Mouse (Mus musculus) left cerebral cortex, postnatal 36 days (tissue): ENCODE measurements around the gene Supv3l1. TPM values are rescaled to one million over a fixed set of nuclear protein-coding genes. Genes with fewer than 3 reads are reported as not detected.
A peak's percentile ranks its signal among the peaks of the same experiment; 100 is the strongest.
"Not testable (repeated sequence)": the region's sequence is repeated elsewhere in the genome, so short reads cannot be mapped to it uniquely, and the experiment has no call there.

Experiments used
- DNase-seq, 2 experiments: peaks; one replicate each; pipeline ENCODE4 v3.0.0; 2021 to 2022; ENCODE audit warnings: low spot score in 2 of 2, mixed read lengths in 1 of 2
- intact Hi-C: fragments of 180-260 bp; cut with DNase I; formaldehyde crosslinking; loops from one replicate; pipeline ENCODE4 v1.15.1; 2025
- total RNA-seq, 2 experiments: library from RNA; stranded (reverse); gene quantifications; 2 replicates each; pipeline ENCODE4 v1.2.3; 2021

Gene Supv3l1
- 10 to 100 TPM; 20.1 to 28.0 TPM for total RNA-seq

DNA sequence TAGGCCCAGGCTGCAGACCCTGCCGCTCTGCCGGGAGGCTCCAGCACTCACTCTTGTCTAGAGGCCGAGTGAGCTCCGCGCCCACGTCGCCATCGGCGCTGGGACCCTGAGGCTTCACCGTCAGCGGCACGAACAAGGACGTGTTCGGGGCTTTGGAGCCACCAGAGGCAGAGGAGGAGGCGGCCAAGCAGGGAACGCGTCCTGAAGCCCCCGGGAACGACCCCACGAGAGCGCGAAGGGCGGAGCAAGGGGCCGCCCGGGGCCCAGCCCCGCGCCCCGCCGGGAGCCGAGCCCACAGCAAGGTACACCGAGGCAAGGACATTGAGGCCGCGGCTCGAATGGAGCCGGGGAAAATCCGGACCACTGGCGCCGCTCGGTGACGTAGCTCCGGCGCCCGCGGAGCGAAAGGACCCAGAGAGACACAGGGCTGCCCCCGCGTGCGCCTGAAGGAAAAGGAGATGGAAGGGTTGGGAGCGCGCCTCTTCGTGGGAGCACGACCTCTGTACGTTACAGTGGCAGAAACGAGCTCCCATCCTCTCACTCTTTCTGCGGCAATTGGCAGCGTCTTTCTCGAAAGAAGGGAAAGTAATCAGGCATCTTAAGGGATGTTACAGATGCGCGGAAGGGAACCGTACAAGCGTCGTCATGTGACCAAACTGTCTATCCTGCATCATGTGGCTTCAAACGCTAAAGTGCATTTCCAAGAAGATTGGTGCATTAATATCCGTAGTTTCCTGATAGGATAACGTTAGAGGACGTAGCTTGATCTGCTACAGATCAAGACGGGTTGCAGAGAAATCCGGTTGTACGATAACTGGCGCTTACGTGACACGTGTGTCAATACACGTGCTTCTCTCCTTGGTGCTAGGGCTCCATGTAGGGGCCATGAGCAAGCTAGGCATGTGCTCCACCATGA lies at the start of gene Supv3l1, which contains the start of gene 4930507D05Rik:
Gene Supv3l1 (minus strand): TSS at position 375 of the 916 bp plus-strand sequence.
Gene 4930507D05Rik (plus strand): TSS at position 126 of the 916 bp plus-strand sequence.
- peak; percentile 91 to 93 for DNase-seq
- intact Hi-C loops = loop anchor here (5.0 to 10.0 kb wide), 2 partner anchors 38 to 325 kb away; partner anchors contain the start of gene Vps26a

DNA sequence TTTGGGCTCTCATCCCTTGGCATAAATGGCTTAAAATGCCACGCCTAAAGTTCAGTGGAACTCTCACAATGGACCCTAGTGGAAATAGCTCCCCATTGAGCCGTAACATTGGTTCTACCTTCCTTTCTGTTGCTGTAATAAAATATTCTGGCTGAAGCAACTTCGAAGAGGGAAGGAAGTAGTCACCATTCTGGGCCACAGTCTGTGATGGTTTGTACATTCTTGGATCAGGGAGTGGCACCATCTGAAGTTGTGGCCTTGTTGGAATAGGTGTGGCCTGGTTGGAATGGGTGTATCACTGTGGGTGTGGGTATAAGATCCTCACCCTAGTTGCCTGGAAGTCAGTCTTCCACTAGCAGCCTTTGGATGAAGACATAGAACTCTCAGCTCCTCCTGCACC lies 42.1 kb upstream of the Supv3l1 start:
- intact Hi-C loops, DNase-seq: not testable (repeated sequence)

DNA sequence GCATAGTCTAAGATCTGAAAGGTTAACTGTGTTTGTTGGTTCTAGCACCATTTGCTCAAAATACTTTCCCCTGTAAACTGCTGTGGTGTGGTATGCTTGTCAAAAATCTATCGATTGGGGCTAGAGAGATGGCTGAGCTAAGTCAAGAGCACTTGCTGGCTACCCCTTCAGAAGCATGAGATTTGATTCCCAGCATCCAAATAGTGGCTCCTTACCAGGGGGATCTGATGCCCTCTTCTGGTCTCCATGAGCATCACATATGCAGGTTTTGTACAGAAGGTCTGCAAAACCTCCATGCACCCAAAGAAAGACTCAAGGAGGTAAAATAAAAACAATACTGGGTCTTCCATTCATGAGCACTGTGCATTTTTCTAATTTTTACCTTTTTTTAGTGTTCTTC lies 38.7 kb upstream of the Supv3l1 start:
- intact Hi-C loops = loop anchor here (5.0 kb wide), 1 partner anchor 41 kb away; the partner anchor contains the start of genes 4930507D05Rik and Supv3l1
- DNase-seq = peak in 1 of 2 experiments; percentile 26

DNA sequence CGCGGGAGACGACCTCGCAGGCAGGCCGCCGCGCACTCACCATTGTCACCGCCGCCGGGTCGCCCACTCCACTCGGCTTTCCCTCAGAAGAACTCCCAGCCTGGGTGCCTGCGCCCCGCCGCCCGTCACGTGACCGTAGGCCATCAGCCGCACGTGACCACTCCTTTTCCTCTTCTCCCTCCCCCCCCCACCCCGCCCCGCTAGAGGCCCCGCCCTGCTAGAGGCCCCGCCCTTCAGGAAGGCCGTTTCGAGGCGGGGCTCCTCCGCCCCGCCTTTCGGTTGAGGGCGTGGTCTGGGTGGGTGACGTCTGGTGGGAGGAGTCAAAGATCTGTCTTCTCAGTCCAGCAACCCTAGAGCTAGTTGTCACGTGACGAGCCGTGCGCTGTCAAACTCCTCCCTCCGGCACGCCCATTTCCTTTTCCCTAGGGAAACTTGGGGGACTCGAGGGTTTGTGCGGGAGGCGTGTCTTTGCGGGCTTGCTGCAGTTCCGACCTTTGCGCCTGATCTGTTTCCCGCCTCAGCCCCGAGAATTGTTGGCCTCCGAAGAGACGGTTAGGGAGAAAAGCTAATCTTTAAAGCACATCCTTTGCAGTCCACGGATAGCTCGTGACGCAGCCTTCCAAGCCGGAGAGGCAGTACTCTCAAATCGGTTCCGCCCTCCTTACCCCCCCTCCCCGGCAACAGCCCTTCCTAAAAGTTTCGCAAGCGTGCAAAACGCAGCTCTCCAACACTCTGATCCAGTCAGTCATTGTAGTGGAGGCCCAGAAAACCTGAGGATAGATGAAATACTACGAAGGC lies 37.3 kb upstream of the Supv3l1 start, which contains the start of gene Vps26a:
Gene Vps26a (minus strand): TSS at position 188 of the 798 bp plus-strand sequence.
- DNase-seq = peak; percentile 97
- intact Hi-C loops = loop anchor here (1.0 to 5.0 kb wide), 2 partner anchors 40 to 147 kb away; partner anchors contain the start of genes 4930507D05Rik and Supv3l1

DNA sequence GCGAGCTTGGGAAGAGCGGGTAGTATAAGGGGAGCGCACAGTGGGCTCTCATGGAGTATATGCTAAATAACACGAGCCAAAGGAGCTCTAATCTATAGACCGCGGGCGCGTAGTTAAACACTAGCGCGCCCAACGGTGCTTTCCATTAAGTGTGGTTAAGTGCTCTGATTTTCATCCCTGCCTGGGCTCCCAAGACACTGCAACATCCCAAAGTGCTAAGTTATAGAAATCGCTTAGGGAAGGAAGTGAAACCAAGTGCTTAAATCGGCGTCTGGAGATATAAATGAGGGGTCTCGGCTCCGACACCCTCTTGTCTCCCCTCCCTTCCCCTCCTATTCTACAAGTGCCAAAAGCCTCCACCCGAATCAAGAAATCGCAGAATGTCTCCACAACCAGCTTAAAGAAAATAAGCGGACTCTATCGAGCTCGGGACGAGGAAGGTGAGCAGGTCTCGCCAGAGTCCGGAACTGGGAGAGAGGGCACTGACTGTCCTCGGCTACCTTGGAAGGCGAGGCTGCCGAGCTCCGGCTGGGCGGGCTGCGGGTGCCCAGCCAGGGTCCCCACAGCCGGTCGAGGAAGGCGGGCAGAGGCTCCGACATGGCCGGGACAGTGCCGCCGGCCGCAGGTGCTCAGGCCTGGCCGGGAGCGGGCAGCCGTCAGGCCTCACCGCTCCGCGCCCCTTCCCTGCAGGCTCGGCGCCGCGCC lies 36.5 kb upstream of the Supv3l1 start:
- intact Hi-C loops = loop anchor here (1.0 to 5.0 kb wide), 2 partner anchors 39 to 146 kb away; partner anchors contain the start of genes 4930507D05Rik and Supv3l1
- no peak for DNase-seq

DNA sequence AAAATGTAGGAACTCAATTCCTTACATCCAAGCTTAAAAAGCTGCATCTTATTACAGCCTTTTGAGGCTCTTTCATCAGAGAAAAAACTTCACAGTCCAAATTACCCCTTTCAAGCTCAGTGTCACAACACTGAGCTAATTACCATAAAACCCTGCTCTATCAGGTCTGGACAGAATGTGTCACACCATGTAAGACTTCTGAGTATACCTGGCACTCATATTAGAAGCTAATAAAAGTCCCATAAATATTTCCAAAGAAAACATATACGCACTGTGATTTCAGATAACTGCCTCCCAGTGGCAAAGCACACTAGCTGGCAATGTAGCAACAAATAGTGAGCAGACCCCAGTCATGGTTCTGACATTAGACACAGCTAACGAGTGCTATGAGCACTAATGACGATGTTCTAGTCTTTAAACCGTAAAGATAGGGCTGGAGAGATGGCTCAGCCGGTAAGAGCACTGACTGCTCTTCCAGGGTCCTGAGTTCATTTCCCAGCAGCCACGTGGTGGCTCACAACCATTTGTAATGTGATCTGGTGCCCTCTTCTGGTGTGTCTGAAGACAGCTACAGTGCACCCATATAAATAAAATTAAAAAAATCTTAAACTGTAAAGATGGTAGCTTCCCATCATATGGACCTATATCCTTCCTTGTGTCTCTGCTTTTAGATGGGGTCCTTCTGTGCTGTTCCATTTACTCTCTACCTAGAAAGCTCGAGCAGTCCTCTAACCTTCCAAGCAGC lies 31.7 kb upstream of the Supv3l1 start:
- DNase-seq = no peak
- intact Hi-C loops = no loop called here

DNA sequence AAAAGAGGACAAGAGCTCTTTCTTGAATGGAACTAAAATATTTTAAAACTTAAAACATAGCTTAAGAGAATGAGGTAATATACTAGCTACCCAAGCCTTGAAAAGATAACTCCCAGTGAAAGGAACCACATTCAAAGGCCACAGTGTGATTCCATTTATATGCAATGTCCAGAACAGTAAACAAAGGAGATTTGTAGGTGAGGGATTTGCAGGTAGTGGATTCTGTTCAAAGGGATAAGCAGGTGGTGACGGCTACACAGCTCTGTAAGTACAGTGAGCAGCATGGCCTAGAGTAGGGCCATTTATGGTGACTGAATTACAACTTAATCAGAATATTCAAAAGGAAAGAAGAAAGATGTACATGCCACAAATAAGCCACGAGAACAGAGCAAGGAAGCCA lies 27.4 kb upstream of the Supv3l1 start:
- no peak for DNase-seq
- intact Hi-C loops = no loop called here

DNA sequence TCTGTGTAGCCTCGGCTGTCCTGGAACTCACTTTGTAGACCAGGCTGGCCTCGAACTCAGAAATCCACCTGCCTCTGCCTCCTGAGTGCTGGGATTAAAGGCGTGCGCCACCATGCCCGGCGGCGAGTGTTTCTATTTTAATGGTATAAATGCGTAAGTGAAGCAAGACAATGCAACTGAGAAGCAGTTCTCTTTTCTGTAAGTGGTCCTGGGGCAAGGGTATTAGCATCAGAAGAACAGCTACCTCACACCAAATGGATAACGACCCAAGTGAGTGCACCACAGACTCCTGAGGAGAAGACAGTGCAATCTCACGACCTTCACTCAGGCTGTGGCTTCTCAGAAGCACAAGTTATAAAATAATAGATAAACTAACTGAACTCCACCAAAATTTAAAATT lies 25.4 kb upstream of the Supv3l1 start:
- DNase-seq = no peak
- intact Hi-C loops = no loop called here

DNA sequence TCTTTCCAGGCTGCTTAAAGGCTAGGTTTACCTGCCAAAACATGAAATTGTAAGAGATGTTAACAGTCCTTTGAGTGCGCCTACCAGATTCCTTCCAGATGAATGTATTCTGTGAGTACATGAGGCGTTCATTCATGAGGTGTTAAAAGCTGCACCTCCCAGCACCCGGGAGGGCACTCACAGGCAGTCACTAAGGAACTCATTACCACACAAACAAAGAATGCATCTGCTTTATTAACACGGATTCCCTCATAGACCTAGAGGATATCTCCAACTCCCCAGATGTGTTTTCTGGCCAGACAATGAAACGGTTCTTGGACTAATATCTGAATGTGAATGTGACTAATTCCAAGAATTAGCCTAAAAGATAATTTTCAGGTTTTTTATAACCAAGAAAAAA lies 21.6 kb upstream of the Supv3l1 start:
- intact Hi-C loops = no loop called here
- DNase-seq = no peak

DNA sequence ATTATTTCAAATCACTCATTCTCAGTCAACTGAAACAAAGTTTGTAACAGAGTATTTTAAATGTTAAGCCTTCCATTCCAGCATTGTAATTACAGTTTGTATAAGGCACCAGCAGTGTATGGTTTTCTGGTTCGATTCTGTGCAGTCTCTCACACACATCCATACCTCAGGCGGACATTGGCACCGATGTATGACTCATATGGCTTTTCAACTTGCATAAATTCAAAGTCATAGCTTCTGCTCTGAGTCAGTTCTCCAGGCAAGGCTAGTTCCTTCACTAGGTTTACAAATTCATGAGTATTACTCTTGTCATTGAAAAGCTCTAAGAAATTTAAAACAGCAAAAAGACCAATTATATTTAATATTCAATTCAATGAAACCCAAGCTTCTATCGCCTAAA lies 20.2 kb upstream of the Supv3l1 start:
- no peak for DNase-seq
- intact Hi-C loops = no loop called here

DNA sequence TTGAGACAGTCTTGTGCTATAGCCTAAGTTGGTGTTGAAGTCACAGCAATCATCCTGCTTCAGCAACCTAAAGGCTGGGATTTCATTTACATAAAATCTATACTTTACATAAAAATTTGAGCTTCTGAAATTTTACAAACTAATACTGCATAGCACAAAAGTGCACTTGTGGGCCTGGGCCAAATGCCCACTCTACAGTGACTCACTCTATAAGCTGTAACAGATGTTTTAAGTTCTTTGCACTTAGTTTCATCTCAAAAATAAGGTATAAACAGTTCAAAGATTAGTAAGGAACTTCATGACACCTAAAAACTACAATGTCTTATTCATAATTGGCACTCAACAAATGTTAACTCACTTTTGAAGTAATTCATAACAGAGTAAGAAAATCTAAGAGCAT lies 11.8 kb upstream of the Supv3l1 start:
- DNase-seq = no peak
- intact Hi-C loops = no loop called here

DNA sequence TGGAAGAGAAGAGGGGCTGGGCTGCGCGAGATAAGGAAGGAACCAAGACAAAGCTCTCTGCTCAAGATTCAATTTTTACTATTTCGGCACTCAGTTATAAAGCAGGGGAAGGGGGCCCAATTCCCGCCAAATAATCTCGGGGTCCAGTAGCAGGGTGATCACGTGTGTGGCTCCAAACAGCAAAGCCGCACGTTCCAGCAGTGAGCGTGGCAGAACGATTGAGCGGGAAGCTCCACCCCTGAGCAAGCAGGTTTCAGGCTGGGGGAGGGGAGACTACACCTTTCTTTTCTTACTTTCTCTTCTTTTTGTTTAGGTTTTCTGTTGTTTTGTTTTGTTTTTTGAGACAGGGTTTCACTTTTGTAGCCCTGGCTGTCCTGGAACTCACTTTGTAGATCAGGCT lies 2.5 kb upstream of the Supv3l1 start:
- intact Hi-C loops, DNase-seq: not testable (repeated sequence)

DNA sequence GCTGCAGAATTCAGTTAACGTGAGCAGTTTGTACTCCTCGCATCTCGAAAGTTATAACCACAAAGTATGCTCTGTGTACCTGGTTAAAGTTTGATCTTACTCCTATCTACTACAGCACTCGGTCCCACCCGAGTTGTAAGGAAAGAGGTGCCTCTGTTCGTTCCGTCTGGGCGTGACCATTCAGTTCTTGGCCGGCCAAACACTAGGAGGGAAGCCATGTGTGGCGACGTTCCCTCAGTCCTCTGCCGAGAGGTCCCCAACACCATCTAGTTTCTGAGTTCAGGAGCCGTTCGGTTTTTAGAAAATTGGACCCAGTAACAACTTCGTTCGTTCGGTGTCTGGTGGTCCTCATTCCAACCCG lies 722 bp upstream of the Supv3l1 start:
- intact Hi-C loops = no loop called here
- no peak for DNase-seq

DNA sequence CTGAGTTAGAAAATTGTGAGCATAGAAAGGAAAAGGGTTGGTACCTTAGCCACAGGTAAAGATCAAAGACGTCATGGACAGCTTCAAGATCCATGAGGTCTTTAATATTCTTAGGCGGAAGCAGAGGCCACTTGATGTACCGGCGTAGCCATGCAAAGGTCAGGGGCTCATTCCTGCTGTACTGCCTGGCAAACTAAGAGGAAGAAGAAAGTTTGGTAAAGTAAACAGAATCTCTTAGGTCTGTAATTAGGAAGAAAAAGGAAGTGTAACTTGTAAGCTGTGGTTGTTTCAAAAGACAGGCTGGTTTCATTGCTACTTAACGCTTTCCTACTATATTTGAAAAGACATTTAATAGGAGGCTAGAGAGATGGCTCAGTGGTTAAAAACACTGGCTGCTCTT lies 19.1 kb downstream of the Supv3l1 start:
- intact Hi-C loops = no loop called here
- DNase-seq = no peak

DNA sequence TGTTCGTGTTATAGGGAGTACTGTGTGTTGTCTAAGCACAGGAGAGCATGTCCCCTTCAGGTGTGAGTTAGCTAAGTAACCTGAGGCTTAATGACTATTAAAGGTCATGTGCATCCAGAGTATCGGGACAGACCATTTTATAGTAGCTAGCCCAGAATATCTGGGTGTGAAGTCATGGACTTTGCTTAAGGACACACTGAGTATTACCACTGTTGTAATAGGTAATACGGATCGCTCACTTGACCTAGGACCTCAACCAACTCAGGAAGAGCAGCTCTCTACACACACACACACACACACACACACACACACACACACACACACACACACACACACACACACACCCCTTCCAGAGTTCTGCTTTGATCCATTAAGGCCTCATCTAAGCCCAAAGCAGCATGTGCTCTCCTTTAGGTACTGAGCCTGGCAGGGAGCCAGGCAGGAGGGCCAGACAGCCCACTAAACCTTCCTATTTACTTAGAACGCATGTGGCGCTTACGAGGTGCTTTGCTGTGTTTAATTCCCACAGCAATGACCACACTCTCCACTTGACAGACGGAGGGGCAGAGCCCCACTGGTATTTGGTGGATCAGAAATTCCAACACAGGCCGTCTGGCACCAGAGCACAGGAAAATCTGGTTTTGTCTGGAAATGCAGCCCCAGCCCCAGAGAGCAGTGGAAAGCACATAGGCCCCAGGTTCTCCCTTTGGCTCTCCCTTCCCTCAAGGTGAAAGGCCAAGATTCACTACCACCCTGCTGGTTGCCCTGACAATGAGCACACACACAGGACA lies 24.3 kb downstream of the Supv3l1 start:
- no peak for DNase-seq
- intact Hi-C loops = no loop called here

DNA sequence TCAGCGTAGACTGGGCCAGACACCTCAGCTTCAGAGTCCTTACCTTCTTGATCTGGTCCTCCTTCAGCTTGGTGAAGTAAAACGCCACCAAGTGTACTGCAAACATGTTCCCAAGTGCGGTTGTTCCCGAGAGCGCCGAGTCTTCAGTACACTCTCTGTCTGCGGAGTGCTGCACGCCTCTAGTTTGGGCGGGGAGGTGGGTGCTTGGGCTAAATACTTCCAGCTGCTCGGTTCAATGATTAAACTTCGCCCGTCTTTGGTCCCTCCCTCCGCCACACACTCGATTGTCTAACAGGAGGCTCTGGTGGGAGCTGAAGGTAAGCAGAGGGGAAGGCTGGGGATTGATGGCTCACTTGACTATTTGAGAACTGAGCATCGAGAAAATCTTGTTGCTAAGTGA lies 27.3 kb downstream of the Supv3l1 start, which contains the start of gene Hkdc1:
Gene Hkdc1 (minus strand): TSS at position 237 of the 400 bp plus-strand sequence.
- DNase-seq = no peak
- intact Hi-C loops = no loop called here

DNA sequence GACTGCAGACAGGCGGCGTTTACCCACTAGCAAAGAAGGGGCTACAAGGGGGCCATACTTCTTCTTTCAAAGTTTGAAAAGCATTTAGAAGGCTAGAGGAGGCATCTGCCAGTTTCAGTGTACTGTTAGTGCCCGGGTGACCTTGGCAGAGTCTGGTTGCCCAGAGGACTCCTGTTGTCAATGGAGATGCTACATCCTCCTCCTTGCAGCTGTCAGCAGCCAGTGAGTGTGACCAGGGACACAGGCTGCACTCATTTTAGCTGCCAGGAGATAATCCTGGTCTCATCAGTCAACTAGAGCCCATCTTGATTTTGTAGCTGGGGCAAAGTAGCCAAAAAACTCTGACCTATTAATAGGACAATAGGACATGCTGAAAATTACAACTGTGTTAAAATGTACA lies 28.4 kb downstream of the Supv3l1 start:
- no peak for DNase-seq

DNA sequence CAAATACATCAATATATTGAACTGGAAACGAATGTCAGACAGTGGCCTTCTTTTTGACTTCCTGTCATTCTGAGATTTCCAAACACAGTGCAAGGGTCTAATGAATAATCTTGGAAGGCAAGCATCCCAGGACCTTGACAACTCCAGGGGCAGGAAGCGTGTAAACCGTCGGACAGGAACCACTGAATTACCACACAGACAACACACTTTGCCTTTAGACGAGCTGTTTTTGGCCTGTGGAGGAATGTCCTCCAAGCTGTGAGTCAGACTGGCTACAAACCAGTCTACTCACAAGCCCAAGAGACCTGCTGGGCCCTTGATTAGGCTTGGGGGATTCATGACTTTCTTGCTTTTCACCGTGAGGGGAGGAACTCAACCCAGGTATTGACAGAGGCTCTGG lies 29.1 kb downstream of the Supv3l1 start:
- intact Hi-C loops = no loop called here

More for the DNA sequence above, 28.4 kb downstream of the Supv3l1 start:
- intact Hi-C loops = no loop called here

More for the DNA sequence above, 29.1 kb downstream of the Supv3l1 start:
- no peak for DNase-seq
